Mouse (Mus musculus) adrenal gland (tissue): ENCODE results near the gene Scaf11.
"Not testable (repeated sequence)": the region's sequence is repeated elsewhere in the genome, so short reads cannot be mapped to it uniquely, and the experiment has no call there.

Experiments
- intact Hi-C: fragments of 180-260 bp; cut with DNase I; formaldehyde crosslinking; loops from one replicate; pipeline ENCODE4 v1.15.1; 2025

Scaf11 gene

GRCm38 (mm10) chr15:96466362-96466903 lies 5.8 kb upstream of the Scaf11 start:
- intact Hi-C loops = no loop called here

DNA sequence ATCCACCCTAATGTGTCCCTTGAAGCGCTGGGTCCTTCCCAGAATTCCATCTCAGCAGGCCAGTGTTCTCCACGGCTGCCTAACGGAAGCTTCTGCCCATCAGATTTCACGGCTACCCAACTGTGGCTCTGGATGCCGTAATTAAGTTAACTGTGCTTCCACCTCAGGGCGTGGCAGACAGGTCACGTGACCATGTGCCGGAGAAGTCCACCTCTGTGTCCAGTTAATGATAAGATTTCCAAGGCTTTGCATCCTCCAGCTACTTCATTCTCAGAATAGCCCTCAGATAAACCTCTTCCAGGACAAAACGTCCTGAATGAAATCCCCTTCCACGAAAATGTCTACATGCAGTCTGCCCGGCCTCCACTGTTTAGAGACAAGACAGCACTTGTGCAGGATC lies 4.4 kb upstream of the Scaf11 start:
- intact Hi-C loops = no loop called here

- intact Hi-C loops = no loop called here
These were observed 3.2 kb upstream of the Scaf11 start for GRCm38 (mm10) chr15:96463821-96464220.

DNA sequence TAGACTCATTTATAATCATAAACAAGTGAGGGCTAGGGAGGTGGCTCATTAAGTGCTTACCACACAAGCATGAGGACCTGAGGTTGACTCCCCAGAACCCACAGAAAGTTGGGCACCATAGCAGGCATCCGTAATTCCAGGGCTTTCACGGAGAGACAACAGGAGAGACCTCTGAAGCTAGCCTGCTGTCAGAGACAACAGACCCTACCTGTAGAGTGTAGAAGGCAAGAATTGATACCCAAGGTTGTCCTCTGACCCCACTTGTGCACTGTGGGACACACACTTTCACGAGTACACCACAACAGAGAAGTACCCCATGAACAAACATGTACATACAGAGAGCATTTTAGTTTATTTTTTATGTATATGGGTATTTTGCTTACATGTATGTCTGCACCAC lies 2.0 kb upstream of the Scaf11 start:
- intact Hi-C loops = no loop called here

- intact Hi-C loops = no loop called here
These were observed 1.2 kb upstream of the Scaf11 start for GRCm38 (mm10) chr15:96461541-96462512.

GRCm38 (mm10) chr15:96460451-96460729 lies 253 bp downstream of the Scaf11 start:
- intact Hi-C loops = no loop called here

DNA sequence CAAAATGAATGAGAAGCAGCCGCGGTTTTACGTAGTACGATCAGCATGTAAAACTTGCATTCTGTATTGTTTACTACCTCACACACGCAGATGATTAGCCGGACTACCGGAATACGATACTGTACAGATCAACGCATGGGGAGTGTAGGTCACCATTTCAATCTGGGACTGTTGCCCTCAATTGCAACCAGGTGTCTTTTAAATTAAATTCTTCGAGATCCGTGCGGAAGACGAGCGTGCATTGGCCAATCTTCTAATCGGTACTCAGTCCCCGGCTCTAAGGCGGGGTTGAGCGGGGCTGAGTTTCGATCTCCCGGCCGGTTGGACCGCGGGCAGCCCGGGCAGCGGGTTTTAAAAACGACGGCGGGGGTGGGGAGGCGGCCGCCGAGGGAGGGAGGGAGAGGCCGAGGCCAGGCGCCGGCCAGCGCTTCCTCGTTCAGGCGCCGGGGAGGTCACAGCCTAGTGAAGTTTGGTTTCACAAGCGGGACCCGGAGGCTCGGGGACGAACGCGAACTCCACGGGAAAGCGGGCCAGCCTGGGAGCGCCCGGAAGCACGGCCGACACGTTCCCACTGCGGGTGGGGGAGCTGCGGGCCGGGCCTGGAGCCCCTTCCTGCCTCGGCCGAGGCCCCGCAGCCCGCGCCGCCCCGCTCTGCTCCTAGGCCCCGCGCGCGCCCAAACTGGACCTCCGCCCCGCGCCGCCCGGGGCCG lies 747 bp downstream of the Scaf11 start:
- intact Hi-C loops = loop anchor here (5.0 kb wide), 1 partner anchor 173 kb away; the partner anchor contains the start of gene Arid2

GRCm38 (mm10) chr15:96458273-96458672 lies 2.4 kb downstream of the Scaf11 start:
- intact Hi-C loops = loop anchor here (5.0 kb wide), 1 partner anchor 171 kb away; the partner anchor contains the start of gene Arid2

GRCm38 (mm10) chr15:96457338-96457664 lies 3.3 kb downstream of the Scaf11 start:
- intact Hi-C loops = loop anchor here (5.0 kb wide), 1 partner anchor 170 kb away; the partner anchor contains the start of gene Arid2

DNA sequence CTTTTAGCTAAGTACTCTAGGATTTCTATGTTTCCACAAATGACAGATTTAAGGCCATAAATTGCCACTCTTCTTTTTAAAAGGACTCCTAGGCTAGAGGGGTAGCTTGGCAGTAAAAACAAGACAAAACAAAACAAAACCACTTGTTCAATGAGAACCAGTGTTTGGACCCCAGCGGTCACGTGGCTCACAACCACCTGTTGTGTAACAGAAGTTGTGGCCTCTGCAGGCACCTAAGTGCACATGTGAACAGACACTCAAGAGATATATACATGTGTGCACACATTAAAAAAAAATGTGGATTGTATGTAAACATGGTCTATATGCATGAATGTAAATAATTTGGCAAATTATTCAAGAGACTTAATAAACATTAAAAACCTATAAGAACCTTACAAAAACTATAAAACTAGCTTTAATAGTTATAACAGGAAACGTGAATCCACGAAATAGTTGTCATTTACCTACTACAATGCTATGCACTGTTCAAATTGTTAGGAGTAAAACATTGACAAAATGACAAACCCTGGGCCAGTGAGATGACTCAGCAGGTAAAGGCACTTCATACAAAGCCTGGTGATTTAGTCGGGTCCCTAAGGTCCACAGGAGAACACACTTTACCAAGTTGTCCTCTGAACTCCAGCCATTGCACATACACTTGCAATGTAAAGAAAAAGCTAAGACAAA lies 3.8 kb downstream of the Scaf11 start:
- intact Hi-C loops = loop anchor here (5.0 kb wide), 1 partner anchor 169 kb away; the partner anchor contains the start of gene Arid2

DNA sequence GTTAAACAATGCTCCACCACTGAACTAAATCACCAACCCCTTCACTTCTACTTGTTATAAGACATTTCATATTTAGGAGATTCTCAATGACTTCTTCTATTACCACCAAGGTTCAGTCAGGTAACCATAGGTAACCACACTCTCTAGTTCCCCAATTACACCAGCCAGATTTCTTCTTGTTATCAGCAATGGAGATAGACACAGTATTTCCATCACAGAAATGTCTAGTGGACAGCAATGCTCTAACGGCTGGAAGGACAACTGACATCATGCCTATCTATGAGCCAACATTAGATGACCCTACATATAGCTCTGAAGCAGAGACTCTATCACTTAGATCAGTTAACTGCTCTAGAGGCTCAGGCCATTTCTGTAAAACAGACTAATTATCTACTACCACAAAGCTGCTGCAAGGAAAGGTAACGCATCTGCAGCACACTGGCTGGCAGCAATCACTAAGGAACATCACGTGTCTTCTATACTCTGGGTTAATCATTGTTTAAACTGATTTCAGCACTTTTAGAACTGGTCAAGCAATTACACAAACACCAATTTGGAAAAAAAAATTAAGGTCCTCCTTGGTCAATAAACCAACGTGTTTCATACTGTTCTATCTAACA lies 4.9 kb downstream of the Scaf11 start:
- intact Hi-C loops = loop anchor here (5.0 kb wide), 1 partner anchor 168 kb away; the partner anchor contains the start of gene Arid2

DNA sequence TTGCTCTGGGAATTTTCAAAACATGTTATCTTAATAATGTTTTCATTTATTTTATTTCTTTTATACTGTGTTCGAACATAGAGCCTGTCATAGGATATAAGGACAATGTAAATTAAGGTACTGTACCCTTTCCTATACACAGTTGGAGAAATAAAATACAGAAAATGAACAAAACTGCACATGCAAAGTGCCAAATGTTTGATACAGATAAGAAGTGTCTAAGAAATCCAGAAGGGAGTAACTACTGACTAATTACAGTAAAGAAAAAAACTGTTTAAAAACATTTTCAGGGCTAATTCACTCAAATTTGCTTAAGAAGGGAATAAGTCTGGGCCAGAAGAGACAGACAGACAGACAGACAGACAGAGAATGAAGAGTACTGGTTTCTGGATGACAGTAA lies 7.3 kb downstream of the Scaf11 start:
- intact Hi-C loops = no loop called here

DNA sequence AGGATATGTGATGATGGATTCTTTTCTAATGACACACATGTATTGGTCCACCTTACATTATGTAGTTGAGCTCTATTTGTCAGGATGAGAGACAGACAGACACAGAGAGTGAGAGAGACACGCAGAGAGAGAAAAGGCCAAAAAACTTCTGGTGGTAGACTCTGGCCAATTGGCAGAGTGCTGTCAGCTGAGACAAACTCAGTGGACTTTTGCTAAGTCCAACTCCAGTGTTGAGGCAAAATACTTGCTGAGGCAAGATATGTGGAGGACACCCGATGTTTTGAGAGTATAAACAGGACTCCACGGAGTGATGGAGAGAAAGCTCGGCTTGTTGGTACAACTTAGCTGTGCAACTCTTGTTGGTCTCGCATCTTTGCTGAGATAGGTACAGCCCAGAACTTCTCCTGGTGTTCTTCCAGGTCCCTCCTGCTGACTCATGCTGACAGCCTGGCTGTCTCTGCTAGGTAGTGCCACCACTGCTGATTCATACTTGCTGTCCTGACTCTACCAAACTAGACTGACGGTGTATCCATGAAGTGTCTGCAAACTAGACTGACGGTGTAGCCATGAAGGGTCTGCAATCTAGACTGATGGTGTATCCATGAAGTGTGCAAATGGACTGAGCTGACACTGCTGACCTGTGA lies 11.9 kb downstream of the Scaf11 start:
- intact Hi-C loops = no loop called here

DNA sequence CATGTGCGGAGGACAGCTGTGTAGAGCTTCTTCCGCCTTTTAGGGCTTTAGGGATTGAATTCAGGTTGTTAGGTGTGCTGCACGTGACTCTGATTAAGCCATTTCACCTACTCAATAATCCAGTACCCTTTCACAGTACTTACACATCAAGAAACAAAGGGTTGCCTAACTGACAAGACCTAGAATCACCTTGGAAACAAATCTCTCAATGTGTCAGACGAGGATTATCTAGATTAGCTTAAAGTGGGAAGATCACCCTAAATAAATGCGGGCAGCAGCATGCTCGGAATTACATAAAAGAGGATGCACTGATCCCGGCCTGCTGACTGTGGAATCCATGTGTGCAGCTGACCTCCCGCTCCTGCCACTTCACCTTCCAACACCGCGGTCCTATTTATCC lies 13.9 kb downstream of the Scaf11 start:
- intact Hi-C loops = no loop called here

DNA sequence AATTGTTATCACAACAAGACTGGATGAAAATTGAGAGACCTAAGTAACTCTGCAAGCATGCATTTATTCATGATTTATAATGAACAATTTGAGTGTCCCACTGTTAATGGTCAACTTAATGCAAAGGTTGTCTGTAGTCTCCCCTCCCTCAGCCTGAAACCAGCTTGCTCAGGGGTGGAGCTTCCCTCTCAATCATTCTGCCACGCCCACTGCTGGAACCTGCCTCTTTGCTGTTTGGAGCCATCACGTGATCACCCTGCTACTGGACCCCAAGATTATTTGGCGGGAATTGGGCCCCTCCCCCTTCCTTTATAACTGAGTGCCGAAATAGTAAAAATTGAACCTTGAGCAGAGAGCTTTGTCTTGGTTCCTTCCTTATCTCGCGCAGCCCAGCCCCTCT lies 19.2 kb downstream of the Scaf11 start:
- intact Hi-C loops = not testable (repeated sequence)

- intact Hi-C loops = no loop called here
These were observed 26.4 kb downstream of the Scaf11 start for GRCm38 (mm10) chr15:96434202-96434601.

DNA sequence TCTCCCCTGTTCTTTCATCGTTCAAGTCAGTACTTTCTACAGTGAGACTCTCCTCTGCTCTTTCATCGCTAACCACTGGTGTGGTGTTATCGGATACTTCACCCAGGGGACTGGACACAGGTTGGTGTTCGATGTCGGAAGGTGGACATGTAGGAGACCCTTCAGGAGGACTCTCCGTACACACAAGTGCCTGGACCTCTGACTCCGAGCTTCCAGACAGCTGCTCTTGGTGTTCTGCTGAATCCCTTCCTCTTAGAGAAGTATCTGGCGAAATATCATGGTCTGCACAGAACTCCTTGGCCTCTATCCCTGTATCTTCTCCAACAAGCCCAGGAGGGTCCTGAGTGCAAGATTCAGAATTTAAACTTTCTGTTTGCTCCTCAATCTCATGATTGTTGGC lies 40.7 kb downstream of the Scaf11 start:
- intact Hi-C loops = no loop called here

GRCm38 (mm10) chr15:96418161-96418560 lies 42.5 kb downstream of the Scaf11 start:
- intact Hi-C loops = no loop called here

- intact Hi-C loops = no loop called here
These were observed 51.9 kb downstream of the Scaf11 start for GRCm38 (mm10) chr15:96408717-96409121.

DNA sequence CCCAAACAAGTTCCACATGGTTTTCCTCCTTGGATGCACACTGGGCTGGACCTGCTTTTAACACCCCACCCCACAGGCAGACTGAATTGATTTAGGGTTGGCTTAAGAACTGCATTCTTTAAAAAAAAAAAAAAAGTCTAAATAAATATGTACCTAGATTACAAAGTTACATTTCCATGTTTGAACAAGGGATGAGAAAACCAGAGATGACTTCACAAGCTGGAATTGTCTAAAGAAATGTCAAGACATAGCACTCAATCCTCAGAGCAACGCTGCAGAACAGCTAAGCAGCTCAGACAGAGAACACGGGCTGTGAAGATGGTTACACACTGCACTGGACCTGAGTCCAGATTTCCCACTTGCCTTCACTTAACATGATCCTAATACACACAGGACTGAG lies 53.5 kb downstream of the Scaf11 start:
- intact Hi-C loops = no loop called here

DNA sequence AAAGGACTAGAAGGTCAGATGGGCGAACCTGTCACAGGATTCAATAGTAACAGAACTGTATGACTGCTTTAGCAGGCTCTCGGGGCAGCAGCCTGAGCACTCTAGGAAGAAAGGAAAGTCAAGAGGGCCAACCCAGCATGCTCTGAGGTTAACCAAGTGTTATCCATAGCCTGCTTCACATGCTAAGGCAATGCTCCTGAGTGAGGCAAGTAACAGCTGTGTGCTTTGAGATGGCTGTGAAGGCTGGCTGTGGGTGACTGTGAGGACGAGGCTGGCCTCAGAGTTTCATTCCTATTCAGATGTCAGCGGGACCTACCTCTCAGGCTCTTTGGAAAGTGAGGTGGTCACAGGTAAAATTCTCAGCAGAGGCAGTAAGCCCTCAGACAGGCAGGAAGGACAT lies 54.4 kb downstream of the Scaf11 start:
- intact Hi-C loops = no loop called here
